Mouse (Mus musculus): ENCODE measurements around the gene Olfr1036.
"Not testable (repeated sequence)": the region's sequence is repeated elsewhere in the genome, so short reads cannot be mapped to it uniquely, and the experiment has no call there.

Gene Olfr1036

GRCm38 (mm10) chr2:86073692-86074091, at the start of gene Olfr1036:
TSS of gene Olfr1036 (plus strand) at chr2:86073992.
- DNase-seq = not testable (repeated sequence)

- DNase-seq = no peak
Observed at GRCm38 (mm10) chr2:86045561-86045960, 28.2 kb upstream of the Olfr1036 start, which contains the start of gene Olfr1034. TSS of gene Olfr1034 (plus strand) at chr2:86045861.

DNA sequence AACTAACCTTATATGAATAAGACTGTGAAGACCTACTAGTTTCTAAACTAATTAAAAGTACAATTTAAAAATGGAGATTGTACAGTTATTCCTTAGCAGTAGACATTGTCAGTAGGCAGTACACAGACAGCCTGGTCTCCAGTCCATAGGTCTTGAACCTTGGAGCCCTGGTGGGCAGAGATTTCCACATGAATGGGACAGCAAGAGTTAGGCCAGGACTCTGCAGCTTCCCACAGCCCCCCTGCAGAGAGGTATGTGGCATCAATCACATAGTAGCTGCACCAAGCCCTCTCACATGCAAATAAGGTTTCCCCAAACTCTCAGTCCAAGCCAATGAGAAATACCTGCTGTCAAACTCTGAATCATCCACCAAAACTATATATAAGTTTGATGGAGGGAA, 23.0 kb upstream of the Olfr1036 start:
- not testable (repeated sequence) for DNase-seq

GRCm38 (mm10) chr2:86063766-86064165, 10.0 kb upstream of the Olfr1036 start:
- DNase-seq = not testable (repeated sequence)

GRCm38 (mm10) chr2:86070189-86070588, 3.6 kb upstream of the Olfr1036 start:
- no peak for DNase-seq

- DNase-seq = not testable (repeated sequence)
Observed at GRCm38 (mm10) chr2:86080478-86080877, 6.7 kb downstream of the Olfr1036 start.

- DNase-seq = no peak
Observed at GRCm38 (mm10) chr2:86087285-86087684, 13.5 kb downstream of the Olfr1036 start, which contains the start of gene Olfr1037. TSS of gene Olfr1037 (minus strand) at chr2:86087385.
